Mouse (Mus musculus) lung, adult 2 months (tissue): ENCODE measurements at regions not wholly inside any gene's neighbourhood (a gene's known extent, or its start where the extent isn't known, plus 50 kb on each side); places are given as distances from the start of the nearest gene placed in this dataset.

Source experiments
- CTCF ChIP-seq: fragments of 200-500 bp; IDR thresholded peaks from 2 replicates; pipeline ENCODE4 v1.5.1; 2011; ENCODE audit warnings: mild to moderate bottlenecking, low read length, control low read depth; ENCODE audit not compliant: insufficient read depth
- POLR2A ChIP-seq: fragments of 200-500 bp; IDR thresholded peaks from 2 replicates; pipeline ENCODE4 v1.6.1; 2011; ENCODE audit warnings: low read depth, mild to moderate bottlenecking, control low read depth, low read length, borderline replicate concordance; ENCODE audit errors: extremely low read depth

GRCm38 (mm10) chr10:95099906-95100305, 155.3 kb upstream of the Plxnc1 start:
- TF ChIP-seq POLR2A (no peak), CTCF (no peak)
